Mouse (Mus musculus): ENCODE results near the gene Uvrag. TPM values are rescaled to one million over a fixed set of nuclear protein-coding genes. Genes with fewer than 3 reads are reported as not detected.

Gene Uvrag
- total and polyA plus RNA-seq, 3 experiments = 13.1 to 29.9 (median 23.3) TPM

DNA sequence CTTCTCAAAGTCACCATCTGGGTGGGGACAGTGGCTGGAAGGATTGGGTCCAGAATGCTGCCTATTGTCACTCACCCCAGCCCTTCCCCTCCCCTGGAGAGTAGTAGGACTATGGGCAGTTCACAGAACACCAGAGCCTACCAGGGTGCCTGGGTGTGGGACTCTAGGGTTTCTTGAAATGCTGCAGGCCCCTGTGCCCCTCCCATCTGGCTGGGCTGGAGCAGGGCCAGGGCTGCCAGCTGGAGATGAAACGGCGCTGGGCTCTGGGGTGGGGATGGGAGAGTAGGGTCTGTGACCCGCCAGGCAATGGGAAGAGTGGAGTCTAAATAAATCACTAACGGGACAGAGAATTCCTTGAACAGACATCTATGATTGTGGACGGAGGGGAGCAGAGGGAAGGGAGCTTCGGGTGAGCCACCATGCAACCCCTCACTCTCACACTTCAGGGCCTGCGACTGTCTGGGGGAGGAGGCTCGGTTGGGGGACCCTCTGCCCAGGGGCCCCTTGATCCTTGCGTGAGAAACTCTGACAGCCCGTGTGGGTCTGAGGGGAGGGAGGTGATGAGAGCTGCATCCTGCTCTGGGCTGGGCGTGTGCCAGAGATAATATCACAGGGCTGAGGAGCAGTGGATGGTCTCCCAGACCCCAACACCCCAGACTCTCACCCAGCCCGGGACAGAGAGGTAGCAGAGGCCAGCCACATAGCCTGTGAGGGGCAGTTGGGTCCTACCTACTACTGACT is 273.7 kb downstream of the Uvrag start:
- Histone ChIP-seq H3K4me1 (ENCODE audit: insufficient read depth, low read depth, low read length) (0 out of 2 replicates have a peak, but pooled peaks cover 3% of the 10 kb centered on the region), H3K27me3 (ENCODE audit: insufficient read depth, low read length) (peaks cover 25% of the 10 kb centered on the region), H3K4me3 (ENCODE audit: low read depth, low read length) (no peak overlapping the region), H3K36me3 (replicated peaks) (no peaks in the 10 kb centered on the region), H3K9me3 (replicated peaks) (no peaks in the 10 kb centered on the region)
- TF ChIP-seq TAL1 (conservative IDR thresholded peaks at IDR 0.05; ENCODE audit: low read depth, low read length) (no peak), GATA1 (IDR thresholded peaks at IDR 0.05; ENCODE audit: borderline replicate concordance, low read length) (no peak), POLR2AphosphoS5 (IDR thresholded peaks at IDR 0.05; ENCODE audit: insufficient replicate concordance, low read depth, low read length) (no peak), CTCF (IDR thresholded peaks at IDR 0.05; ENCODE audit: low read depth, low read length) (no peak), GATA2 (IDR thresholded peaks at IDR 0.05; ENCODE audit: borderline replicate concordance, low read depth, low read length) (no peak)
- ATAC-seq (ENCODE audit: extremely low read depth, insufficient number of reproducible peaks, low FRiP score, poor library complexity, severe bottlenecking) (no peak), DNase-seq (ENCODE audit: low spot score) (no peak)

DNA sequence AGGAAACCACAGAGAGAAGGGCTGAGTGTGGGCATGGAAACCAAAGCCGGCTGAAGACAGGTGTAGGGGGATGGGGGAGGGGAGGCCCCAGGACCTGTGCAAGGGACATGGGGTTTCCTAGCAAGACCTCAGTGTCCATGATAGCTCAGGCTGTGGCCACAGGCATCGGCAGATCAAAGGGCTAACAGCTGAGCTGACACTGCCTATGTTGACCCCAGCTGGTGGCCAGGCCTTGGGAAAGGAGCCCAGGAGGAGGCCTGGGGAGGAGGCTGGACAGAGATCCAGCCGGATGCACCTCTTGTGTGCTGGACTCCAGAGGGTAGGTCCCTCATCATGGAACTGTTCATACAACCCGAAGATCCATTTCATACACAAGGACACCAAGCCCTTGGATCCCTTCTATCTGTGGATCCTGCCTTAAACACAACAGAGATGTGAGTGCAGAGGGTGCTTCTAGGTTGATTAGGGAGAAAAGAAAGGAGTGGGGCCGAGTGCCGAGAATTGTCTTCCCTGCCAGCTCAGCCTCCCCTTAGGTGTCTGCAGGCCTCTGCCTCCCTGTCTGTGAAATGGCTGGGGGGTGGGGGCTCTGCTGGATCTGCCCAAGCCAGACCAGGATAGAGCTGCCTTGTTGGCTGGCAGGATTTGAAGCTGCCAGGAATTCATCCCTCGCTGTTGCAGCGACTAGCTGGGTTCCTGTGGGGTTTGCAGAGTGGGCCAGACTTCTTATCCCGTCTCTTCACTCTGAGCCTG is 276.8 kb downstream of the Uvrag start:
- H3K4me1 ChIP-seq (ENCODE audit: insufficient read depth, low read depth, low read length) = 0 out of 2 replicates have a peak, but pooled peaks cover 3% of the 10 kb centered on the region
- no peak for TF ChIP-seq POLR2AphosphoS5 (IDR thresholded peaks at IDR 0.05; ENCODE audit: insufficient replicate concordance, low read depth, low read length)
- TF ChIP-seq TAL1 (conservative IDR thresholded peaks at IDR 0.05; ENCODE audit: low read depth, low read length) = no peak
- TF ChIP-seq GATA1 (IDR thresholded peaks at IDR 0.05; ENCODE audit: borderline replicate concordance, low read length) = no peak
- ATAC-seq (ENCODE audit: extremely low read depth, insufficient number of reproducible peaks, low FRiP score, poor library complexity, severe bottlenecking) = no peak

GRCm38 (mm10) chr7:98862994-98863393 is 277.9 kb downstream of the Uvrag start:
- Histone ChIP-seq H3K4me3 (ENCODE audit: low read depth, low read length) (no peak overlapping the region), H3K27me3 (ENCODE audit: insufficient read depth, low read length) (peaks cover 42% of the 10 kb centered on the region), H3K36me3 (replicated peaks) (no peaks in the 10 kb centered on the region), H3K9me3 (replicated peaks) (no peaks in the 10 kb centered on the region), H3K4me1 (ENCODE audit: insufficient read depth, low read depth, low read length) (no peaks in the 10 kb centered on the region)
- DNase-seq (ENCODE audit: low spot score) = no peak
- TF ChIP-seq POLR2AphosphoS5 (IDR thresholded peaks at IDR 0.05; ENCODE audit: insufficient replicate concordance, low read depth, low read length) = no peak
- TF ChIP-seq GATA2 (IDR thresholded peaks at IDR 0.05; ENCODE audit: borderline replicate concordance, low read depth, low read length) = no peak
- no peak for TF ChIP-seq TAL1 (conservative IDR thresholded peaks at IDR 0.05; ENCODE audit: low read depth, low read length)
- no peak for TF ChIP-seq CTCF (IDR thresholded peaks at IDR 0.05; ENCODE audit: low read depth, low read length)
- no peak for TF ChIP-seq GATA1 (IDR thresholded peaks at IDR 0.05; ENCODE audit: borderline replicate concordance, low read length)
- ATAC-seq (ENCODE audit: extremely low read depth, insufficient number of reproducible peaks, low FRiP score, poor library complexity, severe bottlenecking) = no peak

More for the DNA sequence above, 276.8 kb downstream of the Uvrag start:
- H3K4me3 ChIP-seq (ENCODE audit: low read depth, low read length) = no peak overlapping the region
- H3K9me3 ChIP-seq (replicated peaks) = no peaks in the 10 kb centered on the region
- no peak for DNase-seq (ENCODE audit: low spot score)
- no peaks in the 10 kb centered on the region for H3K36me3 ChIP-seq (replicated peaks)
- peaks cover 42% of the 10 kb centered on the region for H3K27me3 ChIP-seq (ENCODE audit: insufficient read depth, low read length)

GRCm38 (mm10) chr7:98861002-98861401 is 279.9 kb downstream of the Uvrag start:
- Histone ChIP-seq H3K4me1 (ENCODE audit: insufficient read depth, low read depth, low read length) (no peaks in the 10 kb centered on the region), H3K9me3 (replicated peaks) (no peaks in the 10 kb centered on the region), H3K4me3 (ENCODE audit: low read depth, low read length) (no peak overlapping the region), H3K27me3 (ENCODE audit: insufficient read depth, low read length) (peaks cover 38% of the 10 kb centered on the region), H3K36me3 (replicated peaks) (no peaks in the 10 kb centered on the region)
- DNase-seq (ENCODE audit: low spot score) (no peak), ATAC-seq (ENCODE audit: extremely low read depth, insufficient number of reproducible peaks, low FRiP score, poor library complexity, severe bottlenecking) (no peak)
- TF ChIP-seq GATA2 (IDR thresholded peaks at IDR 0.05; ENCODE audit: borderline replicate concordance, low read depth, low read length) (no peak), POLR2AphosphoS5 (IDR thresholded peaks at IDR 0.05; ENCODE audit: insufficient replicate concordance, low read depth, low read length) (no peak), CTCF (IDR thresholded peaks at IDR 0.05; ENCODE audit: low read depth, low read length) (no peak), TAL1 (conservative IDR thresholded peaks at IDR 0.05; ENCODE audit: low read depth, low read length) (no peak), GATA1 (IDR thresholded peaks at IDR 0.05; ENCODE audit: borderline replicate concordance, low read length) (no peak)

- Histone ChIP-seq H3K36me3 (replicated peaks) (no peaks in the 10 kb centered on the region), H3K4me3 (ENCODE audit: low read depth, low read length) (no peak overlapping the region), H3K27me3 (ENCODE audit: insufficient read depth, low read length) (peaks cover 29% of the 10 kb centered on the region), H3K4me1 (ENCODE audit: insufficient read depth, low read depth, low read length) (no peaks in the 10 kb centered on the region), H3K9me3 (replicated peaks) (no peaks in the 10 kb centered on the region)
- ATAC-seq (ENCODE audit: extremely low read depth, insufficient number of reproducible peaks, low FRiP score, poor library complexity, severe bottlenecking) (no peak), DNase-seq (ENCODE audit: low spot score) (no peak)
- TF ChIP-seq GATA2 (IDR thresholded peaks at IDR 0.05; ENCODE audit: borderline replicate concordance, low read depth, low read length) = no peak
- TF ChIP-seq TAL1 (conservative IDR thresholded peaks at IDR 0.05; ENCODE audit: low read depth, low read length) = no peak
- no peak for TF ChIP-seq CTCF (IDR thresholded peaks at IDR 0.05; ENCODE audit: low read depth, low read length)
- no peak for TF ChIP-seq POLR2AphosphoS5 (IDR thresholded peaks at IDR 0.05; ENCODE audit: insufficient replicate concordance, low read depth, low read length)
- TF ChIP-seq GATA1 (IDR thresholded peaks at IDR 0.05; ENCODE audit: borderline replicate concordance, low read length) = no peak
Observed at GRCm38 (mm10) chr7:98857094-98857493, 283.8 kb downstream of the Uvrag start.

- peaks cover 22% of the 10 kb centered on the region for H3K27me3 ChIP-seq (ENCODE audit: insufficient read depth, low read length)
- no peak overlapping the region for H3K4me3 ChIP-seq (ENCODE audit: low read depth, low read length)
- H3K4me1 ChIP-seq (ENCODE audit: insufficient read depth, low read depth, low read length) = no peaks in the 10 kb centered on the region
- H3K36me3 ChIP-seq (replicated peaks) = no peaks in the 10 kb centered on the region
- TF ChIP-seq TAL1 (conservative IDR thresholded peaks at IDR 0.05; ENCODE audit: low read depth, low read length) (no peak), CTCF (IDR thresholded peaks at IDR 0.05; ENCODE audit: low read depth, low read length) (no peak), GATA2 (IDR thresholded peaks at IDR 0.05; ENCODE audit: borderline replicate concordance, low read depth, low read length) (no peak), GATA1 (IDR thresholded peaks at IDR 0.05; ENCODE audit: borderline replicate concordance, low read length) (no peak), POLR2AphosphoS5 (IDR thresholded peaks at IDR 0.05; ENCODE audit: insufficient replicate concordance, low read depth, low read length) (no peak)
- ATAC-seq (ENCODE audit: extremely low read depth, insufficient number of reproducible peaks, low FRiP score, poor library complexity, severe bottlenecking) = no peak
- no peaks in the 10 kb centered on the region for H3K9me3 ChIP-seq (replicated peaks)
- no peak for DNase-seq (ENCODE audit: low spot score)
Observed at GRCm38 (mm10) chr7:98856128-98856527, 284.8 kb downstream of the Uvrag start.

All from G1E (cell line).